Mouse (Mus musculus) midbrain, embryonic 15.5 days (tissue): ENCODE data around the gene Mdga1. TPM values are rescaled to one million over a fixed set of nuclear protein-coding genes. Genes with fewer than 3 reads are reported as not detected.

Experiments
- ATAC-seq: fragments of 200-750 bp; cut with Nextera tagmentation; replicated peaks from 2 replicates; pipeline ENCODE4 v1.8.0; 2017; ENCODE audit warnings: moderate TSS enrichment
- H3K27ac ChIP-seq: fragments of 300-500 bp; sonication (generic); 2 replicates; pipeline ENCODE4 v1.5.1; 2015; ENCODE audit warnings: mild to moderate bottlenecking, inconsistent platforms
- H3K27me3 ChIP-seq: fragments of 300-500 bp; sonication (generic); replicated peaks from 2 replicates; pipeline ENCODE4 v1.6.1; 2015; ENCODE audit warnings: inconsistent platforms
- H3K36me3 ChIP-seq: fragments of 300-500 bp; sonication (generic); replicated peaks from 2 replicates; pipeline ENCODE4 v1.6.1; 2015; ENCODE audit warnings: inconsistent platforms
- H3K4me1 ChIP-seq: fragments of 300-500 bp; sonication (generic); 2 replicates; pipeline ENCODE4 v1.6.1; 2015; ENCODE audit warnings: inconsistent platforms
- H3K4me2 ChIP-seq: fragments of 300-500 bp; sonication (generic); 2 replicates; pipeline ENCODE4 v1.6.1; 2015; ENCODE audit warnings: inconsistent platforms, mild to moderate bottlenecking, moderate library complexity
- H3K4me3 ChIP-seq: fragments of 300-500 bp; sonication (generic); 2 replicates; pipeline ENCODE4 v1.5.1; 2015; ENCODE audit warnings: mild to moderate bottlenecking, inconsistent platforms
- H3K9ac ChIP-seq: fragments of 300-500 bp; sonication (generic); 2 replicates; pipeline ENCODE4 v1.6.1; 2015; ENCODE audit warnings: mild to moderate bottlenecking, inconsistent platforms
- H3K9me3 ChIP-seq: fragments of 300-500 bp; sonication (generic); 2 replicates; pipeline ENCODE4 v1.6.1; 2016; ENCODE audit warnings: inconsistent platforms
- WGBS: fragments of 180-500 bp; shearing (Covaris S2); methylation state at CpG from one replicate; pipeline ENCODE4 v1.1.7; 2015; ENCODE audit warnings: mixed read lengths; 5-methylcytosine and 5-hydroxymethylcytosine counted together
- polyA plus RNA-seq: library from polyadenylated mRNA; unstranded; fragments of >200 nt; fragmentation: Nextera tagmentation; extraction: Ambion mirVana; gene quantifications from 2 replicates; pipeline ENCODE4 v1.2.1, GENCODE M21; 2015

The Mdga1 gene
- polyA plus RNA-seq, result 19.6 and 22.0 TPM in 2 replicates

DNA sequence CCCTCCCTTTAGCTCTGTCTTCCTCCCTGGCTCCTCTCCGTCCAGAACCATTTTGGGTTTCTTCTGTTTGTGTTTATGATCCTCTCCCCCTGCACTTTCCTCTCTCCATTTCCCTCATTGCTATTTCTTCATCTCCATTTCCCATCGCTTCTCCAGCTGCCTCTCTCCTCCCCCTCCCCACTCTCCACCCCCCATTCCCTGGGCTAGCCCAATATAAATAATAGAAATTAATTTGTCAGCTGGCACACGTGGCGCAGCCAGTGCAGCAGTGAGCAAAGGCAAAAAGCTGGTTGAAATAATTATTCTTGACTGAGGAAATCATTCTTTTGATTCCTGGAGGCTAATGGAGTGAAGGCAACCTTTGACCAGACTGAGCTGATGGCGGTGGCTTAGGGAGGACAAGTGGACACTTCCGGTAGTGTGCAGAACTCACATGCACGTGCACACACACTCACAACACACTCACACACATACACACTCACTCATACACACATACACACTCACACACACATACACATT lies at the start of gene Mdga1:
TSS of gene Mdga1 (minus strand) at position 51 of the 519 bp plus-strand sequence.
- Histone ChIP-seq H3K36me3 (no peaks in the 10 kb centered on the region), H3K9ac (no peak within 1 kb of the TSS), H3K27ac (no peak within 1 kb of the TSS), H3K27me3 (0 out of 2 replicates have a peak, but pooled peaks cover 3% of the 10 kb centered on the region), H3K9me3 (no peaks in the 10 kb centered on the region), H3K4me2 (no peak within 1 kb of the TSS), H3K4me3 (no peak within 1 kb of the TSS), H3K4me1 (peaks cover 22% of the 10 kb centered on the region)
- WGBS, result 60% methylated on average over 7 of the region's 7 CpGs
- ATAC-seq, result no peak

DNA sequence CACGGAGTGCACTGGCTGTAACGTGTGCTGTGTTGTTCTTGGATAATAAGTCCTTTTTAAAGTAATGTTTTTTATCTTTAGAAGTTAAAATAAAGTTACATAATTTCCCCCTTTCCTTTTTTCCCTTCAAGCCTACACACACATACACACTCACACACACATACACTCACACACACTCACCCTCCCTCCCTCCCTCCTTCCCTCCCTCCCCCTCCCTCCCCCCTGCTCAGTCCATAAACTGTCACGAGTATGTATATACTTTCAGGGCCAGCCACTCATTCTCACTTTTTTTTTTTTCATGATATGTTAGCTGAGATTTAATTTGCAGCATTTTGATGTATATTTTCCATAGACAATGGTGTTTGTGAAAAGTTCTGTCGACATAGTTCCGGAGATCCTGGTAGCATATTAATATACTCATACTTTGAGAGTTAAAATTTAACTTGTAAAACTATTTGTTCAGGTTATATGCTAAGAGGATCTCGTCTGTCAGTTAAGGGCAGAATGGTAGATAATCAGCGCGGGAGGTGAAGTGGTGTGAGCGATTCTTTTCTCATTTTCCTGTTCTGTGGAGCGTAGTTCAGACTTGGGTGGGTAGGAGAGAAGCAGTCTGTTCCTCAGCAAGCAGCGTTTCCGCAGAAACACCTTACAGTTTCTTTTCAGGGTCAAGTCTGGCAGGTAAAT lies 49.2 kb upstream of the Mdga1 start:
- no peak overlapping the region for H3K27ac ChIP-seq
- no peak overlapping the region for H3K4me2 ChIP-seq
- H3K4me3 ChIP-seq, result no peak overlapping the region
- ATAC-seq, result no peak
- H3K36me3 ChIP-seq, result no peaks in the 10 kb centered on the region
- peaks cover 28% of the 10 kb centered on the region for H3K4me1 ChIP-seq
- H3K9ac ChIP-seq, result no peak overlapping the region
- H3K27me3 ChIP-seq, result no peaks in the 10 kb centered on the region
- H3K9me3 ChIP-seq, result no peaks in the 10 kb centered on the region
- WGBS, result 84% methylated on average over 12 of the region's 12 CpGs

DNA sequence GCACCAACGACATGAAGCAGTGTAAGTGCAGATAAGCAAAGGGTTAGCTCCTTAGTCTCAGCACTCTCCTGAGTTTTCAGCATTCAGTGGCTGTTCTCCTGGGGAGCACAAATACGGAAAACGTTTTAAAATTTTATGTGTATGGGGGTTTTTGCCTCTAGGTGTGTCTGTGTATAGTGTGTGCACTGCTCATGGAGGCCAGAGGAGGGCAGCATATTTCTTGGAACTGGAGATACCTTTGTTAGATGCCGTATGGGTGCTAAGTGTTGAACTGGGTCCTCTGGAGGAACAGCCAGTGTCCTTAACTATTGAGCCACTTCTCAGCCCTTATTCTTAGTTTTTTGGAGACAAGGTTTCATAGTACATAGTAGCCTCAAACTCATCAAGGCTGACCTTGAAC lies 44.8 kb upstream of the Mdga1 start:
- H3K9me3 ChIP-seq, result no peaks in the 10 kb centered on the region
- no peak overlapping the region for H3K27ac ChIP-seq
- ATAC-seq, result no peak
- no peak overlapping the region for H3K4me2 ChIP-seq
- peaks cover 8% of the 10 kb centered on the region; the same call in 1 of the 2 replicates for H3K4me1 ChIP-seq
- H3K9ac ChIP-seq, result no peak overlapping the region
- no peaks in the 10 kb centered on the region for H3K36me3 ChIP-seq
- 94% methylated on average over 4 of the region's 4 CpGs for WGBS
- H3K4me3 ChIP-seq, result no peak overlapping the region
- no peaks in the 10 kb centered on the region for H3K27me3 ChIP-seq

DNA sequence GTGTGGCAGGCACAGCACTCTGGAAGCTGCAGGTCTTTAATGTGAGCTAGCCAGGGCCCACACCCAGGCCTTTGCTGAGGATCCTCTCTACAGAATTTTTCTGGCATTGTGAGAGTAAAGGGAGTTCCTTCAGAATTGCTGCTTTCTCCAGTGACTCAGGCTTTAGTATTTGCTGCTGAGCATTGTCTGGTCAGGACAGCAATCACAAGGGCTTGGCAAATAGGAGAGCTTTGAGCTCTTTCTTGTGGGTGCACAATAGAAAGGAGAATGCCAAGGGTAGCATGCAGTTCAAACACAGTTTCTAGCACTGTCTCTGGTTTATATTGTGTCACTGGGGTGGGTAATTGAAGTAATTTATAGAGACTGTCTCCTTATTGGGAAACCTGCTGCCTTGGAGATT lies 38.5 kb upstream of the Mdga1 start:
- Histone ChIP-seq H3K9me3 (no peaks in the 10 kb centered on the region), H3K9ac (no peak overlapping the region), H3K4me1 (peaks cover 34% of the 10 kb centered on the region), H3K27ac (0 out of 2 replicates have a peak overlapping the region, but pooled peaks have one; percentile 4), H3K4me3 (no peak overlapping the region), H3K4me2 (peak overlapping the region; percentile 20; the same call in 1 of the 2 replicates), H3K36me3 (no peaks in the 10 kb centered on the region), H3K27me3 (no peaks in the 10 kb centered on the region)
- ATAC-seq, result no peak

- no peak overlapping the region for H3K4me3 ChIP-seq
- no peaks in the 10 kb centered on the region for H3K9me3 ChIP-seq
- WGBS, result 90% methylated on average over 6 of the region's 6 CpGs
- no peaks in the 10 kb centered on the region for H3K27me3 ChIP-seq
- ATAC-seq, result no peak
- no peak overlapping the region for H3K9ac ChIP-seq
- H3K36me3 ChIP-seq, result no peaks in the 10 kb centered on the region
- peaks cover 37% of the 10 kb centered on the region for H3K4me1 ChIP-seq
- H3K27ac ChIP-seq, result 0 out of 2 replicates have a peak overlapping the region, but pooled peaks have one; percentile 4
- H3K4me2 ChIP-seq, result peak overlapping the region; percentile 72; the same call in 1 of the 2 replicates
Measured at GRCm38 (mm10) chr17:30007883-30008282, 38.0 kb upstream of the Mdga1 start.

GRCm38 (mm10) chr17:30006877-30007276 lies 37.0 kb upstream of the Mdga1 start:
- H3K4me2 ChIP-seq, result peak overlapping the region; percentile 72
- H3K9ac ChIP-seq, result no peak overlapping the region
- no peak overlapping the region for H3K27ac ChIP-seq
- peaks cover 37% of the 10 kb centered on the region for H3K4me1 ChIP-seq
- no peaks in the 10 kb centered on the region for H3K27me3 ChIP-seq
- no peak for ATAC-seq
- WGBS, result 90% methylated on average over 2 of the region's 2 CpGs
- no peaks in the 10 kb centered on the region for H3K9me3 ChIP-seq
- no peak overlapping the region for H3K4me3 ChIP-seq
- no peaks in the 10 kb centered on the region for H3K36me3 ChIP-seq

DNA sequence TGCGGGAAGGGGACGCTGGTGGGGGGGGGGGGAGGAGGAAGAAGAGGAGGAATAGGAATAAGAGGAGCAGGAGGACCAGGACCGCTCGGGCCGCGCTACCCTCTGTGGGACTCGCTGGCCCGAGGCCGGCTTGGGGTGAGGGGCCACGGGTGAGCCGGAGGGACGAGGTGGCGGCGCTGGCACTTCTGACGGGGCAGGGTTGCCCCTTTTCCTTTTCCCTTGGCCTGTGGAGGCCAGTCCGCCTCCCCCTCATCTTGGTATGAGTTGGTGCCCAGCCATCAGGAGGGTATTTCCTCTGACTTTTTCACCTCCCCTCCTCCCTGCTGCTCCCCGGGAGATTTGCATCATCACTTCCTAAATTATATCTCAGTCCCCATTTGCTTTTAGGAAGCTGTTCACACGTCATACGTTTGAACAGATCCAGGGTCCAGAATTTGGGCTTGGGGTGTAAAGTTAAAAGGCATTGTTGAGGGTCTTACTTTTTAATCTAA lies 35.6 kb upstream of the Mdga1 start:
- Histone ChIP-seq H3K4me2 (peak overlapping the region; percentile 72), H3K9me3 (no peaks in the 10 kb centered on the region), H3K4me3 (peak overlapping the region; percentile 75), H3K9ac (peak overlapping the region; percentile 84), H3K27ac (peak overlapping the region; percentile 98), H3K4me1 (peaks cover 37% of the 10 kb centered on the region), H3K36me3 (no peaks in the 10 kb centered on the region), H3K27me3 (no peaks in the 10 kb centered on the region)
- peak; percentile 53 for ATAC-seq
- WGBS, result 0% methylated on average over 13 of the region's 19 CpGs

- peak; percentile 43 for ATAC-seq
- 1% methylated on average over 18 of the region's 47 CpGs for WGBS
- Histone ChIP-seq H3K27ac (peak overlapping the region; percentile 98), H3K4me2 (peak overlapping the region; percentile 72), H3K36me3 (no peaks in the 10 kb centered on the region), H3K4me3 (peak overlapping the region; percentile 75), H3K4me1 (peaks cover 37% of the 10 kb centered on the region), H3K27me3 (no peaks in the 10 kb centered on the region), H3K9me3 (no peaks in the 10 kb centered on the region), H3K9ac (peak overlapping the region; percentile 84)
Measured at GRCm38 (mm10) chr17:30005103-30005443, 35.2 kb upstream of the Mdga1 start.

- H3K36me3 ChIP-seq, result no peaks in the 10 kb centered on the region
- H3K27me3 ChIP-seq, result no peaks in the 10 kb centered on the region
- peak; percentile 92 for ATAC-seq
- H3K4me1 ChIP-seq, result peaks cover 37% of the 10 kb centered on the region
- peak within 1 kb of the TSS; percentile 72 for H3K4me2 ChIP-seq
- WGBS, result under 1% methylated on average over 64 of the region's 93 CpGs
- peak within 1 kb of the TSS; percentile 98 for H3K27ac ChIP-seq
- H3K9me3 ChIP-seq, result no peaks in the 10 kb centered on the region
- peak within 1 kb of the TSS; percentile 84 for H3K9ac ChIP-seq
- H3K4me3 ChIP-seq, result peak within 1 kb of the TSS; percentile 75
Measured at GRCm38 (mm10) chr17:30004203-30005102, 34.6 kb upstream of the Mdga1 start, which contains the start of gene Zfand3. Gene Zfand3, plus strand, starts transcription at chr17:30004733.

DNA sequence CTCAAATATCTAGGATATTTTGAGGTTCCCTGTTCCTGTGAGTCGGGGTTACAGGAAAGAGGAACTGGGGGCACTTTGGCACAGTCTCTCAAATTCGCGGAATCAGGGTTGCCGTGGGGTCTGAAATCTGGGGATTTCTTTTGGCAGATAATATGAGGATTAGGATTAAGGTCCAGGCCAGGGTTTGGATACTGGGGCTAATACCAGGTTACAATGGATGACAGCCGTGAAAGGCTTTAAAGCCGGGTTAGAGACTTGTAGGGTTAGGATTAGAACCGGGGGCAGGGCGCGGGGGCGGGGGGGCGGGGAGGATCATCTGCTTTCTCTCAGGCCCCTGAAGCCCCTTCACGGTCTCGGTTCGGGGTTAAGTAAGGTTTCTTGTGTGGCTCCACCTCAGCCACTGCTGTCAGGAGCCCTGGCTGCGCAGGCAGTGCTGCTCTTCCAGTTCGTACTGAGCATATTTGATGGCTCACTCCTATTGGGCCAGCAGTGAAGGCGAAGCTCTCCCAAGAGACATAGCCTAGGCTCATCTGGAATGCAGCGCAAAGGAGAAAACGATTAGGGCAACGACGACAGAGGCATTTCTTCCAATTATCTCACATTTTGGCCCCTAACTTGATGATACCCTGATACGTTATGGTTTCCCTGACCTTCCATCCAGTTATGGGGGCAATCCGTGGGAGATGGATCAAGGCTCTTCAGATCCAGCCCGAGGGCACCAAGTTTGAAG lies 28.8 kb upstream of the Mdga1 start:
- peaks cover 6% of the 10 kb centered on the region for H3K4me1 ChIP-seq
- no peaks in the 10 kb centered on the region for H3K27me3 ChIP-seq
- no peaks in the 10 kb centered on the region for H3K9me3 ChIP-seq
- H3K9ac ChIP-seq, result no peak overlapping the region
- no peaks in the 10 kb centered on the region for H3K36me3 ChIP-seq
- no peak overlapping the region for H3K4me3 ChIP-seq
- H3K4me2 ChIP-seq, result no peak overlapping the region
- ATAC-seq, result no peak
- no peak overlapping the region for H3K27ac ChIP-seq
- WGBS, result 35% methylated on average over 24 of the region's 24 CpGs

- H3K4me3 ChIP-seq, result no peak overlapping the region
- 62% methylated on average over 7 of the region's 7 CpGs for WGBS
- no peak overlapping the region for H3K4me2 ChIP-seq
- H3K9ac ChIP-seq, result no peak overlapping the region
- no peaks in the 10 kb centered on the region for H3K4me1 ChIP-seq
- no peak for ATAC-seq
- H3K27ac ChIP-seq, result no peak overlapping the region
- no peaks in the 10 kb centered on the region for H3K36me3 ChIP-seq
- no peaks in the 10 kb centered on the region for H3K9me3 ChIP-seq
- no peaks in the 10 kb centered on the region for H3K27me3 ChIP-seq
Measured at GRCm38 (mm10) chr17:29997726-29998125, 27.8 kb upstream of the Mdga1 start.
